Mouse (Mus musculus) cortical plate, adult 2 months (tissue): ENCODE data around the gene Daxx. TPM values are rescaled to one million over a fixed set of nuclear protein-coding genes. Genes with fewer than 3 reads are reported as not detected.
A peak's percentile ranks its signal among the peaks of the same experiment; 100 is the strongest.

Experiments
- H3K27ac ChIP-seq: fragments of 200-500 bp; 2 replicates; pipeline ENCODE4 v1.5.1; 2012; ENCODE audit warnings: low read length, control low read depth, inconsistent platforms; ENCODE audit not compliant: insufficient read depth
- H3K4me1 ChIP-seq: fragments of 200-500 bp; 2 replicates; pipeline ENCODE4 v1.6.1; 2011; ENCODE audit warnings: low read length; ENCODE audit not compliant: control insufficient read depth, insufficient read depth
- H3K4me3 ChIP-seq: fragments of 200-500 bp; 2 replicates; pipeline ENCODE4 v1.5.1; 2011; ENCODE audit warnings: mild to moderate bottlenecking, low read length, control low read depth; ENCODE audit not compliant: insufficient read depth
- CTCF ChIP-seq: fragments of 200-500 bp; IDR thresholded peaks from 2 replicates; pipeline ENCODE4 v1.5.1; 2011; ENCODE audit warnings: mild to moderate bottlenecking, control low read depth, low read length; ENCODE audit not compliant: insufficient read depth; ENCODE audit errors: extremely low read depth
- POLR2A ChIP-seq: fragments of 200-500 bp; IDR thresholded peaks from 2 replicates; pipeline ENCODE4 v1.6.1; 2011; ENCODE audit warnings: mild to moderate bottlenecking, low read length, control low read depth; ENCODE audit not compliant: insufficient read depth; ENCODE audit errors: extremely low read depth
- polyA plus RNA-seq: library from polyadenylated mRNA; depleted of rRNA; stranded (reverse); fragments of >200 nt; gene quantifications from 2 replicates; pipeline ENCODE4 v1.2.3, GENCODE M21; 2012

Gene Daxx
- polyA plus RNA-seq, 1 experiment: 27.4 TPM

- TF ChIP-seq POLR2A: peak; percentile 46; the same call in 1 of the 2 replicates
- no peak for TF ChIP-seq CTCF
- Histone ChIP-seq H3K27ac (peak within 1 kb of the TSS; percentile 53; the same call in 1 of the 2 replicates), H3K4me3 (peak within 1 kb of the TSS; percentile 56), H3K4me1 (no peaks in the 10 kb centered on the region)
These were observed 31.1 kb downstream of the Daxx start, which contains the start of the genes Pfdn6 and Wdr46 for GRCm38 (mm10) chr17:33940206-33940805. Gene Pfdn6, minus strand, starts transcription at chr17:33940343. Gene Wdr46, plus strand, starts transcription at chr17:33940660.

- peak overlapping the region; percentile 56 for H3K4me3 ChIP-seq
- TF ChIP-seq POLR2A (no peak), CTCF (no peak)
- no peak overlapping the region for H3K27ac ChIP-seq
- no peaks in the 10 kb centered on the region for H3K4me1 ChIP-seq
These were observed 31.8 kb downstream of the Daxx start for GRCm38 (mm10) chr17:33940981-33941380.

DNA sequence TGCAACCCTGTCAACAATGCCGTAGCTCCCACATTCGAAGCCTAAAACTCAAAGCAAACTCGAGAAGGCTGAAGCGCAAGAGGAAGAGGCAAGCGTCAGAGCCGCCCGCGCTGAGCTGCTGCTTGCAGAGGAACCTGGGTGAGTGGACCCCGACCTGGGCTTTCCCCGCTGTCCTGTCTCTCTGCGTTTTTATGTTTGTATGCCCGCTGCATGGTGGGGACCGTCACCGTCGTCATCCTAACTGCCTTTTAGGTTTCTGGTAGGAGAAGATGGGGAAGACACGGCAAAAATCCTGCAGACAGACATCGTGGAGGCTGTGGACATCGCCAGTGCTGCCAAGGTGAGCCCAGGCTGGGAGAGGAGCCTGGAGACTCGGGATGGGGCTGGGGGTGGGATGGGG, 32.2 kb downstream of the Daxx start:
- TF ChIP-seq CTCF (no peak), POLR2A (no peak)
- Histone ChIP-seq H3K4me1 (no peaks in the 10 kb centered on the region), H3K4me3 (peak overlapping the region; percentile 56), H3K27ac (no peak overlapping the region)

DNA sequence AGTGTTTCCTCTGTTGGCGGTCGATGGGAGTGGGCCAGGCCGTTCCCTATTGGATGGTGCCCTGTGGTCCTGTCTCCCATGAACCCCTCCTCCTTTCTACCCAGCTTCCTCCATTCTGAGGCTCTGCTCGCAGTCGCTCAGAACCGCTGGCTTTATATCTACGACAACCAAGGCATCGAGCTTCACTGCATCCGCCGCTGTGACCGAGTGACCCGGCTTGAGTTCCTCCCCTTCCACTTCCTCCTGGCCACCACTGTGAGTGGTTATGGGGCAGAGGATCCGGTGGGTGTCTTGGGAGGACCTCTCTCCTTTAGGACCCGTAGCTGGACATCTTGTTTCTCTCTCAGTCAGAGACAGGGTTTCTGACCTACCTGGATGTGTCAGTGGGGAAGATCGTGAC, 34.2 kb downstream of the Daxx start:
- TF ChIP-seq CTCF: no peak
- Histone ChIP-seq H3K4me1 (no peaks in the 10 kb centered on the region), H3K27ac (no peak overlapping the region), H3K4me3 (no peak overlapping the region)

- Histone ChIP-seq H3K4me1 (no peaks in the 10 kb centered on the region; the same call in 1 of the 2 replicates), H3K27ac (no peak overlapping the region), H3K4me3 (no peak overlapping the region)
- TF ChIP-seq POLR2A (no peak), CTCF (no peak)
These were observed 38.3 kb downstream of the Daxx start for GRCm38 (mm10) chr17:33947430-33948089.

GRCm38 (mm10) chr17:33948090-33948904, 39.1 kb downstream of the Daxx start:
- Histone ChIP-seq H3K4me3 (no peak overlapping the region), H3K4me1 (no peaks in the 10 kb centered on the region; the same call in 1 of the 2 replicates), H3K27ac (no peak overlapping the region)
- TF ChIP-seq CTCF (no peak), POLR2A (no peak)

- Histone ChIP-seq H3K4me1 (no peaks in the 10 kb centered on the region; the same call in 1 of the 2 replicates), H3K4me3 (no peak overlapping the region; the same call in 1 of the 2 replicates), H3K27ac (no peak overlapping the region)
- no peak for TF ChIP-seq CTCF
- TF ChIP-seq POLR2A: no peak
These were observed 39.8 kb downstream of the Daxx start for GRCm38 (mm10) chr17:33948905-33949537.

GRCm38 (mm10) chr17:33950131-33950625, 41.0 kb downstream of the Daxx start:
- H3K27ac ChIP-seq: no peak overlapping the region
- TF ChIP-seq CTCF: no peak
- TF ChIP-seq POLR2A: no peak
- H3K4me3 ChIP-seq: peak overlapping the region; percentile 49
- no peaks in the 10 kb centered on the region; the same call in 1 of the 2 replicates for H3K4me1 ChIP-seq
